Mouse (Mus musculus) testis, adult 2 months (tissue): Measurements from ENCODE around the gene Snupn.

Source experiments
- CTCF ChIP-seq: fragments of 200-500 bp; IDR thresholded peaks from 2 replicates; pipeline ENCODE4 v1.5.1; 2012; ENCODE audit warnings: low read depth, mild to moderate bottlenecking, inconsistent platforms, low read length, moderate library complexity; ENCODE audit not compliant: control insufficient read depth, insufficient read depth, insufficient replicate concordance
- POLR2A ChIP-seq: fragments of 200-500 bp; IDR thresholded peaks from 2 replicates; pipeline ENCODE4 v1.6.1; 2012; ENCODE audit warnings: low read depth, mild to moderate bottlenecking, inconsistent platforms, low read length, moderate library complexity; ENCODE audit not compliant: control insufficient read depth

- no peak for TF ChIP-seq CTCF
- no peak for TF ChIP-seq POLR2A
Measured at GRCm38 (mm10) chr9:56970158-56970557, 19.5 kb downstream of the Snupn start.
